Mouse (Mus musculus): ENCODE measurements around the gene Nrxn1.

GRCm38 (mm10) chr17:90594798-90595533 is 497.9 kb downstream of the Nrxn1 start:
- no peak for TF ChIP-seq CTCF (IDR thresholded peaks at IDR 0.05; ENCODE audit: insufficient read depth, low read length)
- TF ChIP-seq POLR2A (IDR thresholded peaks at IDR 0.05; ENCODE audit: borderline replicate concordance, extremely low read depth, low read depth, low read length), result no peak
